Mouse (Mus musculus) lung, embryonic 14.5 days (tissue): ENCODE data around the gene Mul1. TPM values are rescaled to one million over a fixed set of nuclear protein-coding genes. Genes with fewer than 3 reads are reported as not detected.

Experiments
- ATAC-seq: fragments of 200-750 bp; cut with Nextera tagmentation; 2 replicates; pipeline ENCODE4 v1.8.0; 2017; ENCODE audit warnings: mild to moderate bottlenecking, moderate TSS enrichment, moderate library complexity; ENCODE audit not compliant: insufficient read depth
- DNase-seq: peaks from one replicate; pipeline ENCODE4 v3.0.0-alpha.2; 2015
- H3K27ac ChIP-seq: fragments of 300-500 bp; sonication (generic); 2 replicates; pipeline ENCODE4 v1.5.1; 2014; ENCODE audit warnings: low read depth, mild to moderate bottlenecking, moderate library complexity
- H3K27me3 ChIP-seq: fragments of 300-500 bp; sonication (generic); 2 replicates; pipeline ENCODE4 v1.6.1; 2014; ENCODE audit warnings: low read length, control low read depth; ENCODE audit not compliant: insufficient read depth
- H3K36me3 ChIP-seq: fragments of 300-500 bp; sonication (generic); 2 replicates; pipeline ENCODE4 v1.6.1; 2014; ENCODE audit warnings: control low read depth; ENCODE audit not compliant: insufficient read depth
- H3K4me1 ChIP-seq: fragments of 300-500 bp; sonication (generic); 2 replicates; pipeline ENCODE4 v1.6.1; 2014; ENCODE audit warnings: antibody characterized with exemption, control low read depth; ENCODE audit not compliant: insufficient read depth
- H3K4me2 ChIP-seq: fragments of 300-500 bp; sonication (generic); 2 replicates; pipeline ENCODE4 v1.6.1; 2014; ENCODE audit warnings: mild to moderate bottlenecking
- H3K4me3 ChIP-seq: fragments of 300-500 bp; sonication (generic); 2 replicates; pipeline ENCODE4 v1.5.1; 2014; ENCODE audit warnings: low read depth, low read length
- H3K9ac ChIP-seq: fragments of 300-500 bp; sonication (generic); 2 replicates; pipeline ENCODE4 v1.6.1; 2014
- H3K9me3 ChIP-seq: fragments of 300-500 bp; sonication (generic); 2 replicates; pipeline ENCODE4 v1.6.1; 2016; ENCODE audit warnings: low read depth, low read length, control low read depth
- CTCF ChIP-seq: IDR thresholded peaks from 2 replicates; pipeline ENCODE4 v1.5.1; 2016; ENCODE audit warnings: antibody characterized with exemption, low read depth
- WGBS: fragments of 180-500 bp; shearing (Covaris S2); extraction: QIAGEN DNeasy Blood & Tissue Kit; methylation state at CpG from one replicate; pipeline ENCODE4 v1.1.7; 2014; 5-methylcytosine and 5-hydroxymethylcytosine counted together
- polyA plus RNA-seq: library from polyadenylated mRNA; unstranded; fragments of >200 nt; fragmentation: Nextera tagmentation; extraction: Ambion mirVana; gene quantifications from 2 replicates; pipeline ENCODE4 v1.2.1, GENCODE M21; 2014

The Mul1 gene
- polyA plus RNA-seq = 16.1 and 18.0 TPM in 2 replicates

DNA sequence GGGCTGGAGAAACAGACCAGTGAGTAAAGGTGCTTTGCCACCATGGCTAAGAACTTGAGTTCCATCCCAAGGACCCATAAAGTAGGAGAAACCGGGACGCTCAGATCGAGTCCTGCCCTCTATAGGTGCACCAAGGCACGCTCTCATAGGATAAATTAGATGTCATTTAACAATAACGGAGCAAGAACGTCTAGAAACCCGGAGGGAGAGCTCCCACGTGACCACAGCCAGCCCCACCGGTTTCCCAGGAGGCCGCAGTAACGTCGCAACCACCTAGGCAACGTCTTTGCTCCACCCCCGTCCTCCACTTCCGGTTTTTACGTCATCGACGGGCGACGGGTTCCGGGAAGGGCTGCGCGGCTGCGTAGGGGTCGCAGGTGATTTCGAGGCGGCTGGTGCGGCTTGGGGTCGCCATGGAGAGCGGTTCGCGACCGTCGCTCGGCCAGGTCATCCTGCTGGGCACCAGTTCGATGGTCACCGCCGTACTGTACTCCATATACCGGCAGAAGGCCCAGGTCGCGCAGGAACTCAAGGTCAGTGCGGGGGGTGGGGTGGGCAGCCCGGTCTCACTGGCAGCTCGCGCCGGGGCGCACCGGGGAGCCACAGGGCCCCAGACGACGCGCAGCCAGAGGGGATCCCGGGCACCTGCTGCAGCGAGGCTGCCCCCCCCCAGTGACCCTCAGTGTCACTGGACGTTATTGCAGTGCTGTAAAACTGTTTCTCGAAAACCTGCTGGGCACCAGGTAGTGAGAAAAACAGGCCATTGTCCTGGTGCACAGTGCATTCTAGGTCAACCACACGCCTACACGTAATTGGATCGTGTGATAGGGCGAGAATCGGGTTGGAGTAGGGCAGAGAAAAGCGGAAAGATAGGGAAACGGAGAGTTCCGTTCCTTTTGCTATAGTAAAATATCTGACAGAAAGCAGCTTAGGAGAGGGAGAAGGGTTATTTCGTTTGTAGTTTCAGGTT is at the start of gene Mul1:
Gene Mul1 (plus strand): TSS at position 325 of the 970 bp plus-strand sequence.
- H3K9ac ChIP-seq = peak within 1 kb of the TSS; percentile 76

GRCm38 (mm10) chr4:138393703-138394102 is 40.8 kb upstream of the Mul1 start:
- DNase-seq = no peak
- Histone ChIP-seq H3K9me3 (no peaks in the 10 kb centered on the region), H3K4me1 (peaks cover 6% of the 10 kb centered on the region; the same call in 1 of the 2 replicates), H3K27me3 (peaks cover 67% of the 10 kb centered on the region), H3K27ac (no peak overlapping the region), H3K4me3 (no peak overlapping the region), H3K36me3 (no peaks in the 10 kb centered on the region), H3K4me2 (no peak overlapping the region), H3K9ac (no peak overlapping the region)
- no peak for TF ChIP-seq CTCF
- WGBS = 52% methylated on average over 7 of the region's 7 CpGs
- no peak for ATAC-seq

More for the DNA sequence above, at the start of gene Mul1:
- peak; percentile 88 for ATAC-seq
- H3K27me3 ChIP-seq = no peaks in the 10 kb centered on the region
- H3K9me3 ChIP-seq = no peaks in the 10 kb centered on the region
- no peak within 1 kb of the TSS for H3K27ac ChIP-seq
- peak within 1 kb of the TSS; percentile 99 for H3K4me3 ChIP-seq
- H3K4me2 ChIP-seq = peak within 1 kb of the TSS; percentile 93
- under 1% methylated on average over 64 of the region's 64 CpGs for WGBS
- TF ChIP-seq CTCF = no peak; the same call in 1 of the 2 replicates
- peaks cover 34% of the 10 kb centered on the region for H3K36me3 ChIP-seq
- DNase-seq = peak; percentile 98
- 0 out of 2 replicates have a peak, but pooled peaks cover 4% of the 10 kb centered on the region for H3K4me1 ChIP-seq

GRCm38 (mm10) chr4:138395087-138395970 is 39.1 kb upstream of the Mul1 start:
- Histone ChIP-seq H3K4me3 (peak overlapping the region; percentile 39), H3K36me3 (no peaks in the 10 kb centered on the region), H3K9ac (no peak overlapping the region), H3K4me2 (peak overlapping the region; percentile 62), H3K27ac (no peak overlapping the region), H3K9me3 (no peaks in the 10 kb centered on the region), H3K27me3 (peaks cover 73% of the 10 kb centered on the region), H3K4me1 (peaks cover 6% of the 10 kb centered on the region; the same call in 1 of the 2 replicates)
- TF ChIP-seq CTCF = no peak
- no peak for ATAC-seq
- WGBS = under 1% methylated on average over 98 of the region's 103 CpGs
- peak; percentile 39 for DNase-seq

DNA sequence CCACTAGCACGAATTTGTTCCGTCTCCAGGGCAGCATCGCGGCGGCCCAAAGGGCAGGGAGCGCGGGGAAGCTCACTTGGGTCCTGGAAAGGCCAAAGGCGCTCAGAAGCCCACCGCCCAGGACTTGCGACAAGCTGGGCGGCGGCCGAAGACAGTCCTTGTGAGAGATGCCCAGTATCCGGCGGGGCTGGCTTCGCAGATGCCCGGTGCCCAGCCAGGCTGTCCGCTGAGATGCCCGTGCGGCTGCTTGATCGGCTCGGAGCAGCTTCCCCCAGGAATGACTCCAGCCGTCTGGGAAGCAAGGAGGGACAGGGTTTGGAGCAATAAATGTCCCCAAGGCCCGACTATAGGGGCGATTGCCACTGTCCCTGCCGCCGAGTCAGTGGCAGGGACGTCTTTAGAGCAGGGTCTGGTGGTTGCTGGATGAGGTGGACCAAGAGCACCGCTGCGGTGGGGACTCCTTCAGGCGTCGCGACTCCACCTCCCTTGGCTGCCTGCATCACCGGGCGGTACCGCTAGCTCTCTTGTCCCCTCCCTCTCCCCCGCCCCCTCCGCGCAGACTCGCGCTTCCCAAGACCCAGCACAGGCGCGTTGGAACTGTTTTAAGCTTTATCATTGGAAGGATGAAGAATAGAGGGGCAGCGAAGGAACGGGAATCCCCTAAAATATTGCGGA is 38.4 kb upstream of the Mul1 start, which contains the start of gene Fam43b:
Gene Fam43b (minus strand): TSS at position 558 of the 675 bp plus-strand sequence.
- Histone ChIP-seq H3K4me2 (peak within 1 kb of the TSS; percentile 62), H3K27me3 (peaks cover 73% of the 10 kb centered on the region), H3K36me3 (no peaks in the 10 kb centered on the region), H3K4me3 (peak within 1 kb of the TSS; percentile 39), H3K9ac (no peak within 1 kb of the TSS), H3K27ac (no peak within 1 kb of the TSS), H3K9me3 (no peaks in the 10 kb centered on the region), H3K4me1 (peaks cover 6% of the 10 kb centered on the region; the same call in 1 of the 2 replicates)
- no peak for TF ChIP-seq CTCF
- ATAC-seq = no peak
- WGBS = 1% methylated on average over 46 of the region's 46 CpGs
- DNase-seq = peak; percentile 45

GRCm38 (mm10) chr4:138396711-138397110 is 37.8 kb upstream of the Mul1 start:
- DNase-seq = no peak
- WGBS = 10% methylated on average over 8 of the region's 8 CpGs

GRCm38 (mm10) chr4:138404806-138405205 is 29.7 kb upstream of the Mul1 start:
- no peak overlapping the region for H3K4me2 ChIP-seq
- H3K27ac ChIP-seq = no peak overlapping the region
- peak; percentile 64 for TF ChIP-seq CTCF
- H3K4me3 ChIP-seq = no peak overlapping the region
- no peaks in the 10 kb centered on the region for H3K4me1 ChIP-seq
- no peaks in the 10 kb centered on the region for H3K9me3 ChIP-seq
- H3K36me3 ChIP-seq = no peaks in the 10 kb centered on the region
- ATAC-seq (no peak), DNase-seq (peak; percentile 38)
- no peak overlapping the region for H3K9ac ChIP-seq
- H3K27me3 ChIP-seq = no peaks in the 10 kb centered on the region
- 2% methylated on average over 2 of the region's 2 CpGs for WGBS

More at GRCm38 (mm10) chr4:138396711-138397110, 37.8 kb upstream of the Mul1 start:
- TF ChIP-seq CTCF = no peak
- Histone ChIP-seq H3K36me3 (no peaks in the 10 kb centered on the region), H3K4me1 (peaks cover 6% of the 10 kb centered on the region; the same call in 1 of the 2 replicates), H3K4me3 (peak overlapping the region; percentile 39), H3K9ac (no peak overlapping the region), H3K27me3 (peaks cover 70% of the 10 kb centered on the region), H3K9me3 (no peaks in the 10 kb centered on the region), H3K27ac (no peak overlapping the region), H3K4me2 (peak overlapping the region; percentile 62)
- no peak for ATAC-seq
